Mouse (Mus musculus): ENCODE measurements around the gene Sugct. TPM values are rescaled to one million over a fixed set of nuclear protein-coding genes. Genes with fewer than 3 reads are reported as not detected.
"Not testable (repeated sequence)": the region's sequence is repeated elsewhere in the genome, so short reads cannot be mapped to it uniquely, and the experiment has no call there.

Gene Sugct
- polyA plus RNA-seq, 1 experiment from 2014 or later, result 3.2 TPM

DNA sequence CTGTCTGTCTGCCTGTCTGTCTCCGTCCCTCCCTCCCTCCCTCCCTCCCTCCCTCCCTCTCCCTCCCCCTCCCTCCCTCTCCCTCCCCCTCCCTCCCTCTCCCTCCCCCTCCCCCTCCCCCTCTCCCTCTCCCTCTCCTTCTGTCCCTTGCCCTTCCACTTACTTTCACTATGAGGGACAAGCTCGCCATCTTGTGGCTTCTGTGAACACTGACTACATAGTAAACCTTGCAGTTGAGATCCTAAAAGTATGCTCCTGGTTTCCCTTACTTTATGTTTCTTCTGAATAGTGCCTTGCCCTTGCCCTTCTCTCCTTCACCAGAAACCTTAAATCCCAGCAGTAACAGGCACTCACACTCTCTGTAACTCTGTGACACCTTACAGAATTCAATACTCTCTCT is 113.7 kb downstream of the Sugct start:
- H3K27ac ChIP-seq (ENCODE audit: low read depth, low read length), result no peak overlapping the region
- H3K9me3 ChIP-seq (ENCODE audit: control insufficient read depth, low read length), result no peaks in the 10 kb centered on the region
- no peaks in the 10 kb centered on the region for H3K27me3 ChIP-seq (ENCODE audit: control insufficient read depth, insufficient read depth, low read length)
- no peak for ATAC-seq (ENCODE audit: low FRiP score)
- no peaks in the 10 kb centered on the region for H3K4me1 ChIP-seq (replicated peaks; ENCODE audit: control insufficient read depth, insufficient read depth, low read length)
- no peak overlapping the region for H3K4me3 ChIP-seq (ENCODE audit: low read depth, low read length)
- H3K36me3 ChIP-seq (ENCODE audit: control insufficient read depth, insufficient read depth, low read length), result no peaks in the 10 kb centered on the region
- peak; percentile 27 for DNase-seq (ENCODE audit: low spot score)
- H3K4me2 ChIP-seq (replicated peaks; ENCODE audit: low read depth, low read length), result no peak overlapping the region
- 25% methylated on average over 1 of the region's 2 CpGs for WGBS
- H3K9ac ChIP-seq (ENCODE audit: low read depth, low read length), result no peak overlapping the region

DNA sequence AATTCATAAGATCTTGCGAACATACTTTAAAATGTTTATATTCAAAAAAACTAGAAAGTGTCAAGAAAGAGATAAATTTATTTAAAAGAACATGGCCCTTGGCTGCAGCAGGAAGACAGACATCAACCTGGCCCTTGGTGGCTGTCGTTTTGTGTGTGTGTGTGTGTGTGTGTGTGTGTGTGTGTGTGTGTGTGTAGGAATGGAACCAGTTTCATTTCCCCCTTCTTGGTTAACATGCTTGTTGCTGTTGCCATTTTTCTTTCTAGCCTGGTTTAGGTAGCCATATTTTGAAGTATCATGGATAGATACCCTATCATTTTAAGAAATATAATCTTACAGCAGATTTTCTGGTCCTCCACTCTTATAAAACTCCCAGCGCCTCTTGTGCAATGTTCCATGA is 136.0 kb downstream of the Sugct start:
- Histone ChIP-seq H3K36me3 (ENCODE audit: control insufficient read depth, insufficient read depth, low read length) (no peaks in the 10 kb centered on the region), H3K9me3 (ENCODE audit: control insufficient read depth, low read length) (no peaks in the 10 kb centered on the region), H3K27ac (ENCODE audit: low read depth, low read length) (no peak overlapping the region), H3K9ac (ENCODE audit: low read depth, low read length) (no peak overlapping the region), H3K4me1 (replicated peaks; ENCODE audit: control insufficient read depth, insufficient read depth, low read length) (no peaks in the 10 kb centered on the region), H3K4me2 (replicated peaks; ENCODE audit: low read depth, low read length) (no peak overlapping the region), H3K4me3 (ENCODE audit: low read depth, low read length) (no peak overlapping the region), H3K27me3 (ENCODE audit: control insufficient read depth, insufficient read depth, low read length) (no peaks in the 10 kb centered on the region)
- 91% methylated on average over 3 of the region's 3 CpGs for WGBS
- DNase-seq (ENCODE audit: low spot score) (no peak), ATAC-seq (ENCODE audit: low FRiP score) (no peak)

DNA sequence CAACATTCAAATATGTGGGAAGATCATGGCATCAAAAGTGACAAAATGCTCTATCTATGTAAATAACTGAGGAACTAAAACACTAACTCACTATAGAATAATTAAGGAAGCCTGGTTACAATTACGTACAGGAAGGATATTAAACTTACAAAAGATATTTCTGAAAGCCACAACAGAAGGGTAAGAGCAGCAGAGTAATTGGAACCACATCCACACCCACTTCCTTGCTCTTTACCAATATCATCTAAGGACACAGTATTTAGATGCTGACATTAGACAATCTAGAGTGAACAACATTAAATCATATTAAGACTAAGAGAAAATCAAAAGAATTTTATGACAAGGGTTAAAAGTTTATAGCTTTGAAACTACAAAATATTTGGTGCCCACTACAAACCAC is 159.0 kb downstream of the Sugct start:
- Histone ChIP-seq H3K9ac (ENCODE audit: low read depth, low read length) (no peak overlapping the region), H3K27ac (ENCODE audit: low read depth, low read length) (no peak overlapping the region), H3K9me3 (ENCODE audit: control insufficient read depth, low read length) (no peaks in the 10 kb centered on the region), H3K4me1 (replicated peaks; ENCODE audit: control insufficient read depth, insufficient read depth, low read length) (no peaks in the 10 kb centered on the region), H3K27me3 (ENCODE audit: control insufficient read depth, insufficient read depth, low read length) (no peaks in the 10 kb centered on the region), H3K4me3 (ENCODE audit: low read depth, low read length) (no peak overlapping the region), H3K4me2 (replicated peaks; ENCODE audit: low read depth, low read length) (no peak overlapping the region), H3K36me3 (ENCODE audit: control insufficient read depth, insufficient read depth, low read length) (no peaks in the 10 kb centered on the region)
- DNase-seq (ENCODE audit: low spot score) (no peak), ATAC-seq (ENCODE audit: low FRiP score) (no peak)
- 80% methylated on average over 1 of the region's 1 CpGs for WGBS

DNA sequence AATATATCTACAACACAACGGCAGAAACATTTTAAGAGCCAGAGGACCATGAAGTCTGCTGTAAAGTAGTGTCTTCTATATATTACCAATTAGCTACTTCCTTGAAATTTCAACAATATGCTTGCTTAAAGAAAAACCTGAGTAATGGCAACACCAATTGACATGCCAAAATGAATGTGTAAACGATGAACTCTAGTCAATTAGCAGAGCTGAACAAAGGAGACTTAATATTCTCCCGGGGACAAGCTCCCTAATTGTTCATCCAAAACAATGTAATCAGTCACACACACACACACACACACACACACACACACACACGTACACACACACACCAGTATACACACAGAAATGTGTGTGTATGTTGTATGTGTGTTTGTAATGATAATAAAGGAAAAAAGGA is 160.5 kb downstream of the Sugct start:
- Histone ChIP-seq H3K36me3 (ENCODE audit: control insufficient read depth, insufficient read depth, low read length) (no peaks in the 10 kb centered on the region), H3K4me1 (replicated peaks; ENCODE audit: control insufficient read depth, insufficient read depth, low read length) (no peaks in the 10 kb centered on the region), H3K9me3 (ENCODE audit: control insufficient read depth, low read length) (no peaks in the 10 kb centered on the region), H3K27me3 (ENCODE audit: control insufficient read depth, insufficient read depth, low read length) (no peaks in the 10 kb centered on the region), H3K27ac (ENCODE audit: low read depth, low read length) (no peak overlapping the region), H3K4me2 (replicated peaks; ENCODE audit: low read depth, low read length) (no peak overlapping the region), H3K4me3 (ENCODE audit: low read depth, low read length) (no peak overlapping the region), H3K9ac (ENCODE audit: low read depth, low read length) (no peak overlapping the region)
- WGBS, result 68% methylated on average over 4 of the region's 4 CpGs
- no peak for DNase-seq (ENCODE audit: low spot score)
- no peak for ATAC-seq (ENCODE audit: low FRiP score)

DNA sequence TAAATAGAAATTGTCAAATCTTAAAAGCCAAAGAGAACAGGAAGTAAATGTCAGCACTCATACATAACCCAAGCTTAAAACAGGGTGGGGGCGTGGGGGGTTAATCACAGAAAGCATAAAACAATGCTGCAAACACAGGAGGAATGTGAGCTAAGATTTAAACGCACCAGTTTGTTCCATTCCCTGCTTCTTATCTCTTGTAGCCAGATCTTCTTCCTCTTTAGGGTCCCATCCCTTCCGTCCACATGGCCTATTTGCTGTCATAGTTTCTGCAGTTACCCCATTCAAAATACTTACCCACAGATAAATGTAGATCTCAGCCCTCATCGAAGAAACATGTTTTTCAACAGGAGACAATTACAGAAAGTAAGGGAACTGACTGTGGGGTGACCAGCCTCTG is 160.9 kb downstream of the Sugct start:
- Histone ChIP-seq H3K4me2 (replicated peaks; ENCODE audit: low read depth, low read length) (no peak overlapping the region), H3K27ac (ENCODE audit: low read depth, low read length) (no peak overlapping the region), H3K9ac (ENCODE audit: low read depth, low read length) (no peak overlapping the region), H3K27me3 (ENCODE audit: control insufficient read depth, insufficient read depth, low read length) (no peaks in the 10 kb centered on the region), H3K4me1 (replicated peaks; ENCODE audit: control insufficient read depth, insufficient read depth, low read length) (no peaks in the 10 kb centered on the region), H3K9me3 (ENCODE audit: control insufficient read depth, low read length) (no peaks in the 10 kb centered on the region), H3K4me3 (ENCODE audit: low read depth, low read length) (no peak overlapping the region), H3K36me3 (ENCODE audit: control insufficient read depth, insufficient read depth, low read length) (no peaks in the 10 kb centered on the region)
- 80% methylated on average over 4 of the region's 4 CpGs for WGBS
- ATAC-seq (ENCODE audit: low FRiP score) (no peak), DNase-seq (ENCODE audit: low spot score) (no peak)

DNA sequence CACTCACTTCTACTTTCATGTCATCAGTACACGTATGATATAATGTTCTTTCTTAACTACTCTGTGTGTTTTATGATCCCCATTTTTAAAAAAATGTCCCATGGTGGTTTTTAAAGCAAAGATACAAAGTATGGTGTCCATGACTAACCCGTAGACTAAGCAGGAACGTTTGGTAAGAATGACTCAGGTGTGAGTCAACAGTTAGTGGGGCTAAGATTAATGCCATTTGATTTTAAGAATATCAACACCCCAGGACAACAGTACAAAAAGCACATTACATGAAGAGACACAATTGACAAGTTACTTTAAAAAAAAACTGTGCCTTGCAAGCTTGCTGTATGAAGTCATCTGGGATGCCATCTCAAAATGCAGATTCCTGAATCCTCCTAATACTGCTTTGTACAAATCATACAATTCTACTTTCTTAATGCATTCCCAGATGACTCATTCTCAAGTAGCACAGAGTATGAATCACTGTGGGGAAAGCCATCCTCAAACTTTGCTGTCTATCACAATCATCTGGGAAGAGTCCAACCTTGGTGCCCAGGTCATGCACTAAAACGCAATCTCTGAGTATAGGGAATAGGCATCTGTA is 184.1 kb downstream of the Sugct start:
- Histone ChIP-seq H3K27ac (ENCODE audit: low read depth, low read length) (no peak overlapping the region), H3K4me1 (replicated peaks; ENCODE audit: control insufficient read depth, insufficient read depth, low read length) (no peaks in the 10 kb centered on the region), H3K9ac (ENCODE audit: low read depth, low read length) (no peak overlapping the region), H3K4me2 (replicated peaks; ENCODE audit: low read depth, low read length) (no peak overlapping the region), H3K9me3 (ENCODE audit: control insufficient read depth, low read length) (no peaks in the 10 kb centered on the region), H3K4me3 (ENCODE audit: low read depth, low read length) (no peak overlapping the region), H3K27me3 (ENCODE audit: control insufficient read depth, insufficient read depth, low read length) (no peaks in the 10 kb centered on the region), H3K36me3 (ENCODE audit: control insufficient read depth, insufficient read depth, low read length) (no peaks in the 10 kb centered on the region)
- no peak for DNase-seq (ENCODE audit: low spot score)
- no peak for ATAC-seq (ENCODE audit: low FRiP score)
- WGBS, result 82% methylated on average over 4 of the region's 4 CpGs

DNA sequence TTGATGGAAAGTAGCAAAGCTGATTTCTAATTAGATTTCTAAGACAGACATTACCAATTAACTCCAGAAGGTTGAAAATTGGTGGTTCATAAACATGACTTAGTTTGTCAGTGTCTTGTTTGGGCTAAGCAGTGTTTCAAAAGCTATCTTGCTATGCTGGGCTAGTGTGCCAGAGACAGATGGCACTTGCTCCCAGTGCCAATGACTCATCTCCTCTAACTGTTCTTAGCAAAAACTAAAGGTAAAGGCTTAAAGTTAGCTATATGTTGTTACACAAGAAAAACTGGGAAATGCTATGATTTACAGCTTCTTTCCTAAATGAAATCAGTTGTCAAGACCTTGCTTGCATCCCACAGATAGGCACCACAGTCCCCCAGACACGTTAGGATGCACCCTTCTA is 200.4 kb downstream of the Sugct start:
- Histone ChIP-seq H3K36me3 (ENCODE audit: control insufficient read depth, insufficient read depth, low read length) (no peaks in the 10 kb centered on the region), H3K4me2 (replicated peaks; ENCODE audit: low read depth, low read length) (no peak overlapping the region), H3K27ac (ENCODE audit: low read depth, low read length) (no peak overlapping the region), H3K9me3 (ENCODE audit: control insufficient read depth, low read length) (no peaks in the 10 kb centered on the region), H3K9ac (ENCODE audit: low read depth, low read length) (no peak overlapping the region), H3K27me3 (ENCODE audit: control insufficient read depth, insufficient read depth, low read length) (no peaks in the 10 kb centered on the region), H3K4me3 (ENCODE audit: low read depth, low read length) (no peak overlapping the region), H3K4me1 (replicated peaks; ENCODE audit: control insufficient read depth, insufficient read depth, low read length) (no peaks in the 10 kb centered on the region)
- WGBS, result 84% methylated on average over 1 of the region's 1 CpGs
- ATAC-seq (ENCODE audit: low FRiP score) (no peak), DNase-seq (ENCODE audit: low spot score) (no peak)

DNA sequence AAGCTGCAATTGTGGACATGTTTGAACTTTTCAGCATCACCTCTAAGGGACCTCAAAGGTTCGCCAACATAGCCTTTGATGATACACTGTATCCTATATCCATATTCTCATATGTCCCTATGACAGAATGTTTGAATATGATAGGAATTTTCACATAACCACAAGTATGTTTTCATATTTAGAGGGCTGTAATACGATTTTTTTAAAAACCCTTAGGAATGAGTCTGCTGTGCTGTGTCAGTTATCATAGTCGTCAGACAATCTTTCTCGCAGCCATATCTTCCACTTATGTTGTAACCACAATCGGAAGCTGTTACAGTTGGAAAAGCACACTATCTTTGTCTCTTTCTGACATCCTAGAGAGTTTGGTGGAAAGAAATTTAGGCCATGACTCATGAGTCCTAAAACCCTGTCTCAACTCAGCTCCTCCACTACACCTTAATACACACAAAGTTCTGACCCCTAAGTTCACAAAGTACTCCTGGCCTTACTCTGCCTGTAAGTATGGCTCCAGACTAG is 201.2 kb downstream of the Sugct start:
- Histone ChIP-seq H3K9ac (ENCODE audit: low read depth, low read length) (no peak overlapping the region), H3K36me3 (ENCODE audit: control insufficient read depth, insufficient read depth, low read length) (no peaks in the 10 kb centered on the region), H3K27ac (ENCODE audit: low read depth, low read length) (no peak overlapping the region), H3K9me3 (ENCODE audit: control insufficient read depth, low read length) (no peaks in the 10 kb centered on the region), H3K4me2 (replicated peaks; ENCODE audit: low read depth, low read length) (no peak overlapping the region), H3K4me1 (replicated peaks; ENCODE audit: control insufficient read depth, insufficient read depth, low read length) (no peaks in the 10 kb centered on the region), H3K4me3 (ENCODE audit: low read depth, low read length) (no peak overlapping the region), H3K27me3 (ENCODE audit: control insufficient read depth, insufficient read depth, low read length) (no peaks in the 10 kb centered on the region)
- ATAC-seq (ENCODE audit: low FRiP score) (no peak), DNase-seq (ENCODE audit: low spot score) (no peak)
- WGBS, result 89% methylated on average over 5 of the region's 5 CpGs

DNA sequence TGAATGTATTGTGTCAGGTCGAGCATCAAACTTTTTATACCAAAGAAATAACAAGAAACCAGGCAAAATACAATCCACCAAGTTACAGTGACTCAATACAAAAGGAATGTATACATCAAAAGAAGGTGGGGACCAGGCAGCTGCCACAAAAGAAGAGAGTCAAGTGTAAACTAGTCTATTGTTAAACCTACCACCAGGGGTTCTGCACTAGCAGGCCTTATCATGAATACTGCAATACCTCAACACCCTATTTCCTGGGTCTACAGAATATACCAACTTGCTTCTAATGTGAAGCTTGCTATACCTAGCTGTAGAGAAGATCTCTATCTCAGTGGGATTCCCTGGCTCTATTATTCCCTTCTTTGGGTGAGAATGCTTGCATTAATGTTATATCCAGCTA is 237.4 kb downstream of the Sugct start:
- H3K9me3 ChIP-seq (ENCODE audit: control insufficient read depth, low read length); H3K4me3 ChIP-seq (ENCODE audit: low read depth, low read length); DNase-seq (ENCODE audit: low spot score); H3K27ac ChIP-seq (ENCODE audit: low read depth, low read length); H3K27me3 ChIP-seq (ENCODE audit: control insufficient read depth, insufficient read depth, low read length); H3K36me3 ChIP-seq (ENCODE audit: control insufficient read depth, insufficient read depth, low read length); ATAC-seq (ENCODE audit: low FRiP score); H3K4me1 ChIP-seq (replicated peaks; ENCODE audit: control insufficient read depth, insufficient read depth, low read length); H3K4me2 ChIP-seq (replicated peaks; ENCODE audit: low read depth, low read length); H3K9ac ChIP-seq (ENCODE audit: low read depth, low read length): not testable (repeated sequence)
- 35% methylated on average over 1 of the region's 1 CpGs for WGBS
